Mouse (Mus musculus): ENCODE results near the gene Nacc1. TPM values are rescaled to one million over a fixed set of nuclear protein-coding genes. Genes with fewer than 3 reads are reported as not detected.

The Nacc1 gene
- polyA plus RNA-seq, 1 experiment from 2014 or later: 15.3 TPM

GRCm38 (mm10) chr8:84711312-84711711 lies 23.6 kb upstream of the Nacc1 start:
- Histone ChIP-seq H3K4me2 (ENCODE audit: low read depth, low read length) (no peak overlapping the region), H3K4me1 (ENCODE audit: control insufficient read depth, insufficient read depth, low read length) (peaks cover 39% of the 10 kb centered on the region), H3K27me3 (ENCODE audit: control insufficient read depth, insufficient read depth, low read length) (0 out of 2 replicates have a peak, but pooled peaks cover 2% of the 10 kb centered on the region), H3K9ac (replicated peaks; ENCODE audit: low read depth, low read length) (0 out of 2 replicates have a peak overlapping the region, but pooled peaks have one; percentile 11), H3K4me3 (ENCODE audit: low read depth, low read length) (no peak overlapping the region), H3K36me3 (ENCODE audit: control insufficient read depth, insufficient read depth, low read length) (no peaks in the 10 kb centered on the region), H3K9me3 (ENCODE audit: control insufficient read depth, low read length) (no peaks in the 10 kb centered on the region), H3K27ac (ENCODE audit: low read depth, low read length) (peak overlapping the region; percentile 81)
- ATAC-seq (ENCODE audit: low read depth): no peak
- WGBS: 36% methylated on average over 3 of the region's 3 CpGs

GRCm38 (mm10) chr8:84709931-84710330 lies 22.3 kb upstream of the Nacc1 start:
- WGBS: 91% methylated on average over 1 of the region's 1 CpGs
- Histone ChIP-seq H3K9me3 (ENCODE audit: control insufficient read depth, low read length) (no peaks in the 10 kb centered on the region), H3K9ac (replicated peaks; ENCODE audit: low read depth, low read length) (no peak overlapping the region), H3K4me3 (ENCODE audit: low read depth, low read length) (no peak overlapping the region), H3K27ac (ENCODE audit: low read depth, low read length) (peak overlapping the region; percentile 71), H3K4me1 (ENCODE audit: control insufficient read depth, insufficient read depth, low read length) (peaks cover 37% of the 10 kb centered on the region), H3K36me3 (ENCODE audit: control insufficient read depth, insufficient read depth, low read length) (no peaks in the 10 kb centered on the region), H3K4me2 (ENCODE audit: low read depth, low read length) (no peak overlapping the region), H3K27me3 (ENCODE audit: control insufficient read depth, insufficient read depth, low read length) (0 out of 2 replicates have a peak, but pooled peaks cover 5% of the 10 kb centered on the region)
- ATAC-seq (ENCODE audit: low read depth): no peak

GRCm38 (mm10) chr8:84708774-84709475 lies 21.3 kb upstream of the Nacc1 start:
- Histone ChIP-seq H3K4me3 (ENCODE audit: low read depth, low read length) (no peak overlapping the region), H3K9me3 (ENCODE audit: control insufficient read depth, low read length) (no peaks in the 10 kb centered on the region), H3K27me3 (ENCODE audit: control insufficient read depth, insufficient read depth, low read length) (peaks cover 9% of the 10 kb centered on the region; the same call in 1 of the 2 replicates), H3K4me1 (ENCODE audit: control insufficient read depth, insufficient read depth, low read length) (peaks cover 35% of the 10 kb centered on the region), H3K4me2 (ENCODE audit: low read depth, low read length) (no peak overlapping the region), H3K36me3 (ENCODE audit: control insufficient read depth, insufficient read depth, low read length) (no peaks in the 10 kb centered on the region), H3K27ac (ENCODE audit: low read depth, low read length) (peak overlapping the region; percentile 71), H3K9ac (replicated peaks; ENCODE audit: low read depth, low read length) (no peak overlapping the region)
- peak; percentile 76 for ATAC-seq (ENCODE audit: low read depth)
- WGBS: 8% methylated on average over 12 of the region's 12 CpGs

GRCm38 (mm10) chr8:84708071-84708541 lies 20.4 kb upstream of the Nacc1 start:
- Histone ChIP-seq H3K9me3 (ENCODE audit: control insufficient read depth, low read length) (no peaks in the 10 kb centered on the region), H3K36me3 (ENCODE audit: control insufficient read depth, insufficient read depth, low read length) (no peaks in the 10 kb centered on the region), H3K27ac (ENCODE audit: low read depth, low read length) (peak overlapping the region; percentile 63), H3K9ac (replicated peaks; ENCODE audit: low read depth, low read length) (no peak overlapping the region), H3K4me1 (ENCODE audit: control insufficient read depth, insufficient read depth, low read length) (peaks cover 27% of the 10 kb centered on the region), H3K27me3 (ENCODE audit: control insufficient read depth, insufficient read depth, low read length) (peaks cover 15% of the 10 kb centered on the region), H3K4me2 (ENCODE audit: low read depth, low read length) (peak overlapping the region; percentile 34; the same call in 1 of the 2 replicates), H3K4me3 (ENCODE audit: low read depth, low read length) (no peak overlapping the region)
- WGBS: 5% methylated on average over 15 of the region's 15 CpGs
- ATAC-seq (ENCODE audit: low read depth): no peak

GRCm38 (mm10) chr8:84707267-84707883 lies 19.7 kb upstream of the Nacc1 start:
- H3K36me3 ChIP-seq (ENCODE audit: control insufficient read depth, insufficient read depth, low read length): no peaks in the 10 kb centered on the region
- H3K4me3 ChIP-seq (ENCODE audit: low read depth, low read length): peak overlapping the region; percentile 12; the same call in 1 of the 2 replicates
- peaks cover 27% of the 10 kb centered on the region for H3K4me1 ChIP-seq (ENCODE audit: control insufficient read depth, insufficient read depth, low read length)
- no peaks in the 10 kb centered on the region for H3K9me3 ChIP-seq (ENCODE audit: control insufficient read depth, low read length)
- peak overlapping the region; percentile 63 for H3K27ac ChIP-seq (ENCODE audit: low read depth, low read length)
- no peak for ATAC-seq (ENCODE audit: low read depth)
- WGBS: 8% methylated on average over 20 of the region's 22 CpGs
- H3K9ac ChIP-seq (replicated peaks; ENCODE audit: low read depth, low read length): no peak overlapping the region
- peaks cover 22% of the 10 kb centered on the region for H3K27me3 ChIP-seq (ENCODE audit: control insufficient read depth, insufficient read depth, low read length)
- H3K4me2 ChIP-seq (ENCODE audit: low read depth, low read length): peak overlapping the region; percentile 34; the same call in 1 of the 2 replicates

GRCm38 (mm10) chr8:84706610-84707266 lies 19.1 kb upstream of the Nacc1 start:
- 4% methylated on average over 45 of the region's 45 CpGs for WGBS
- H3K4me2 ChIP-seq (ENCODE audit: low read depth, low read length): peak overlapping the region; percentile 34
- H3K36me3 ChIP-seq (ENCODE audit: control insufficient read depth, insufficient read depth, low read length): no peaks in the 10 kb centered on the region
- peak overlapping the region; percentile 12; the same call in 1 of the 2 replicates for H3K4me3 ChIP-seq (ENCODE audit: low read depth, low read length)
- ATAC-seq (ENCODE audit: low read depth): no peak
- peaks cover 27% of the 10 kb centered on the region for H3K4me1 ChIP-seq (ENCODE audit: control insufficient read depth, insufficient read depth, low read length)
- peaks cover 26% of the 10 kb centered on the region for H3K27me3 ChIP-seq (ENCODE audit: control insufficient read depth, insufficient read depth, low read length)
- H3K9ac ChIP-seq (replicated peaks; ENCODE audit: low read depth, low read length): peak overlapping the region; percentile 44
- H3K9me3 ChIP-seq (ENCODE audit: control insufficient read depth, low read length): no peaks in the 10 kb centered on the region
- peak overlapping the region; percentile 63 for H3K27ac ChIP-seq (ENCODE audit: low read depth, low read length)

- ATAC-seq (ENCODE audit: low read depth): no peak
- Histone ChIP-seq H3K27ac (ENCODE audit: low read depth, low read length) (peak overlapping the region; percentile 77), H3K4me3 (ENCODE audit: low read depth, low read length) (peak overlapping the region; percentile 17; the same call in 1 of the 2 replicates), H3K27me3 (ENCODE audit: control insufficient read depth, insufficient read depth, low read length) (peaks cover 31% of the 10 kb centered on the region), H3K9me3 (ENCODE audit: control insufficient read depth, low read length) (no peaks in the 10 kb centered on the region), H3K4me1 (ENCODE audit: control insufficient read depth, insufficient read depth, low read length) (peaks cover 27% of the 10 kb centered on the region), H3K4me2 (ENCODE audit: low read depth, low read length) (peak overlapping the region; percentile 40; the same call in 1 of the 2 replicates), H3K9ac (replicated peaks; ENCODE audit: low read depth, low read length) (0 out of 2 replicates have a peak overlapping the region, but pooled peaks have one; percentile 37), H3K36me3 (ENCODE audit: control insufficient read depth, insufficient read depth, low read length) (no peaks in the 10 kb centered on the region)
- 2% methylated on average over 12 of the region's 12 CpGs for WGBS
Measured at GRCm38 (mm10) chr8:84705960-84706359, 18.3 kb upstream of the Nacc1 start.

GRCm38 (mm10) chr8:84704867-84705831 lies 17.5 kb upstream of the Nacc1 start:
- Histone ChIP-seq H3K4me2 (ENCODE audit: low read depth, low read length) (peak overlapping the region; percentile 40), H3K4me1 (ENCODE audit: control insufficient read depth, insufficient read depth, low read length) (peaks cover 26% of the 10 kb centered on the region), H3K27me3 (ENCODE audit: control insufficient read depth, insufficient read depth, low read length) (peaks cover 31% of the 10 kb centered on the region), H3K36me3 (ENCODE audit: control insufficient read depth, insufficient read depth, low read length) (no peaks in the 10 kb centered on the region), H3K9me3 (ENCODE audit: control insufficient read depth, low read length) (no peaks in the 10 kb centered on the region), H3K9ac (replicated peaks; ENCODE audit: low read depth, low read length) (0 out of 2 replicates have a peak overlapping the region, but pooled peaks have one; percentile 37), H3K4me3 (ENCODE audit: low read depth, low read length) (peak overlapping the region; percentile 17; the same call in 1 of the 2 replicates), H3K27ac (ENCODE audit: low read depth, low read length) (peak overlapping the region; percentile 77)
- under 1% methylated on average over 59 of the region's 61 CpGs for WGBS
- ATAC-seq (ENCODE audit: low read depth): no peak
